Mouse (Mus musculus) retina, postnatal 1 day (tissue): ENCODE measurements around the gene Arpc4.
A peak's percentile ranks its signal among the peaks of the same experiment; 100 is the strongest.

Experiments used
- DNase-seq: peaks from one replicate; pipeline ENCODE4 v3.0.0-alpha.2; 2012

The Arpc4 gene

GRCm38 (mm10) chr6:113367574-113367973 lies 10.3 kb upstream of the Arpc4 start:
- DNase-seq: no peak

- DNase-seq: no peak
Measured at GRCm38 (mm10) chr6:113368124-113368523, 9.8 kb upstream of the Arpc4 start.

GRCm38 (mm10) chr6:113368577-113368976 lies 9.3 kb upstream of the Arpc4 start:
- DNase-seq: no peak

- DNase-seq: no peak
Measured at GRCm38 (mm10) chr6:113370194-113370929, 7.6 kb upstream of the Arpc4 start.

GRCm38 (mm10) chr6:113373491-113373890 lies 4.4 kb upstream of the Arpc4 start:
- DNase-seq: no peak

- DNase-seq: no peak
Measured at GRCm38 (mm10) chr6:113377172-113377495, 781 bp upstream of the Arpc4 start.

- DNase-seq: no peak
Measured at GRCm38 (mm10) chr6:113379246-113379645, 1.3 kb downstream of the Arpc4 start.

GRCm38 (mm10) chr6:113380480-113380879 lies 2.6 kb downstream of the Arpc4 start:
- DNase-seq: no peak

GRCm38 (mm10) chr6:113384351-113384927 lies 6.5 kb downstream of the Arpc4 start:
- DNase-seq: no peak

- no peak for DNase-seq
Measured at GRCm38 (mm10) chr6:113385160-113385714, 7.3 kb downstream of the Arpc4 start.

- DNase-seq: no peak
Measured at GRCm38 (mm10) chr6:113386025-113386424, 8.1 kb downstream of the Arpc4 start.

GRCm38 (mm10) chr6:113388960-113389359 lies 11.0 kb downstream of the Arpc4 start, which contains the start of gene Ttll3:
Ttll3 (plus strand) TSS chr6:113389260.
- no peak for DNase-seq

- no peak for DNase-seq
Measured at GRCm38 (mm10) chr6:113390715-113391114, 12.8 kb downstream of the Arpc4 start.

GRCm38 (mm10) chr6:113392015-113392386 lies 14.1 kb downstream of the Arpc4 start:
- no peak for DNase-seq

GRCm38 (mm10) chr6:113392387-113393071 lies 14.6 kb downstream of the Arpc4 start:
- peak; percentile 83 for DNase-seq

GRCm38 (mm10) chr6:113393951-113394350 lies 16.0 kb downstream of the Arpc4 start:
- DNase-seq: no peak

- no peak for DNase-seq
Measured at GRCm38 (mm10) chr6:113394811-113395210, 16.9 kb downstream of the Arpc4 start.

- no peak for DNase-seq
Measured at GRCm38 (mm10) chr6:113395501-113395900, 17.6 kb downstream of the Arpc4 start.

GRCm38 (mm10) chr6:113396270-113397030 lies 18.5 kb downstream of the Arpc4 start:
- no peak for DNase-seq

- DNase-seq: no peak
Measured at GRCm38 (mm10) chr6:113402094-113402493, 24.2 kb downstream of the Arpc4 start.

- peak; percentile 27 for DNase-seq
Measured at GRCm38 (mm10) chr6:113404649-113405448, 26.9 kb downstream of the Arpc4 start.

GRCm38 (mm10) chr6:113405483-113405882 lies 27.6 kb downstream of the Arpc4 start:
- DNase-seq: no peak
